Mouse (Mus musculus) CH12.LX (cell line): ENCODE measurements at regions not wholly inside any gene's neighbourhood (a gene's known extent, or its start where the extent isn't known, plus 50 kb on each side); places are given as distances from the start of the nearest gene placed in this dataset.

Experiments
- DNase-seq: peaks from one replicate; pipeline ENCODE4 v3.0.0-alpha.2; 2013; ENCODE audit errors: extremely low read depth
- H3K27ac ChIP-seq: 2 replicates; pipeline ENCODE4 v1.5.1; 2012; ENCODE audit warnings: low read depth, mild to moderate bottlenecking, control low read depth, moderate library complexity; ENCODE audit not compliant: insufficient read depth
- H3K27me3 ChIP-seq: replicated peaks from 2 replicates; pipeline ENCODE3; 2012; ENCODE audit warnings: inconsistent platforms
- H3K36me3 ChIP-seq, 2 experiments: replicated peaks in 1 of 2; 2 replicates each; pipeline versions ENCODE3 to v1.6.1; 2012; ENCODE audit warnings: inconsistent platforms in 1 of 2, low read length in 1 of 2, mild to moderate bottlenecking in 1 of 2, mixed read lengths in 1 of 2, moderate library complexity in 1 of 2; ENCODE audit not compliant: control insufficient read depth in 1 of 2, insufficient read depth in 1 of 2
- H3K4me1 ChIP-seq, 2 experiments: 2 replicates each; pipeline ENCODE4 v1.6.1; 2012; ENCODE audit warnings: inconsistent platforms in 1 of 2, moderate library complexity in 1 of 2; ENCODE audit not compliant: insufficient read depth in 2 of 2, control insufficient read depth in 1 of 2
- H3K4me2 ChIP-seq: 2 replicates; pipeline ENCODE4 v1.6.1; 2012; ENCODE audit warnings: low read depth, mild to moderate bottlenecking, control low read depth; ENCODE audit not compliant: poor library complexity, insufficient read depth, severe bottlenecking
- H3K4me3 ChIP-seq, 3 experiments: fragments of 150-350 bp in 1 of 3; sonication (generic) in 1 of 3; replicated peaks in 1 of 3; 2 replicates each; pipeline versions ENCODE3 to v1.5.1; 2011 to 2012; ENCODE audit warnings: low read depth in 2 of 3, low read length in 2 of 3, mild to moderate bottlenecking in 2 of 3, moderate library complexity in 2 of 3, control low read depth in 1 of 3, improper control_type of control experiment in 1 of 3, inconsistent platforms in 1 of 3, mixed read lengths in 1 of 3; ENCODE audit not compliant: poor library complexity in 1 of 3
- H3K79me2 ChIP-seq: replicated peaks from 2 replicates; pipeline ENCODE4 v1.6.1; 2012; ENCODE audit warnings: mild to moderate bottlenecking, moderate library complexity; ENCODE audit not compliant: control insufficient read depth, poor library complexity, insufficient read depth, severe bottlenecking; ENCODE audit errors: extremely low read depth
- H3K9ac ChIP-seq: 2 replicates; pipeline ENCODE4 v1.6.1; 2012; ENCODE audit warnings: low read depth, mild to moderate bottlenecking, control low read depth, moderate library complexity; ENCODE audit not compliant: insufficient read depth
- H3K9me3 ChIP-seq: replicated peaks from 2 replicates; pipeline ENCODE3; 2012; ENCODE audit warnings: low read length, inconsistent platforms, mixed read lengths
- BHLHE40 ChIP-seq: IDR thresholded peaks from 2 replicates; pipeline ENCODE4 v1.6.1; 2011; ENCODE audit warnings: mild to moderate bottlenecking, low read depth, low read length, improper control_type of control experiment
- EP300 ChIP-seq: IDR thresholded peaks from 2 replicates; pipeline ENCODE4 v1.6.1; 2011; ENCODE audit warnings: low read length, improper control_type of control experiment
- GABPA ChIP-seq: IDR thresholded peaks from 2 replicates; pipeline ENCODE4 v1.6.1; 2012; ENCODE audit warnings: low read depth, low read length, improper control_type of control experiment, inconsistent platforms; ENCODE audit not compliant: insufficient replicate concordance
- HCFC1 ChIP-seq: IDR thresholded peaks from 2 replicates; pipeline ENCODE4 v1.6.1; 2012; ENCODE audit warnings: low read depth, mild to moderate bottlenecking, inconsistent platforms, low read length, improper control_type of control experiment
- IRF4 ChIP-seq: IDR thresholded peaks from 2 replicates; pipeline ENCODE4 v1.6.1; 2014; ENCODE audit warnings: low read depth, mild to moderate bottlenecking, inconsistent platforms, low read length, improper control_type of control experiment
- JUN ChIP-seq: IDR thresholded peaks from 2 replicates; pipeline ENCODE4 v1.6.1; 2011; ENCODE audit warnings: low read depth, mild to moderate bottlenecking, low read length, improper control_type of control experiment, moderate library complexity; ENCODE audit not compliant: insufficient read depth
- KAT2A ChIP-seq: IDR thresholded peaks from 2 replicates; pipeline ENCODE4 v1.6.1; 2012; ENCODE audit warnings: low read length, improper control_type of control experiment, inconsistent platforms; ENCODE audit not compliant: insufficient replicate concordance
- MAX ChIP-seq: IDR thresholded peaks from 2 replicates; pipeline ENCODE4 v1.6.1; 2011; ENCODE audit warnings: low read length, improper control_type of control experiment
- MEF2A ChIP-seq: IDR thresholded peaks from 2 replicates; pipeline ENCODE4 v1.6.1; 2014; ENCODE audit warnings: low read depth, mild to moderate bottlenecking, inconsistent platforms, low read length, improper control_type of control experiment, borderline replicate concordance
- NELFE ChIP-seq: IDR thresholded peaks from 2 replicates; pipeline ENCODE4 v1.6.1; 2011; ENCODE audit warnings: low read depth, low read length, improper control_type of control experiment
- NRF1 ChIP-seq: IDR thresholded peaks from 2 replicates; pipeline ENCODE4 v1.6.1; 2014; ENCODE audit warnings: low read depth, mild to moderate bottlenecking, inconsistent platforms, low read length, improper control_type of control experiment, moderate library complexity
- PAX5 ChIP-seq: IDR thresholded peaks from 2 replicates; pipeline ENCODE4 v1.6.1; 2012; ENCODE audit warnings: low read length, inconsistent platforms, mixed read lengths
- POLR2AphosphoS2 ChIP-seq: IDR thresholded peaks from 2 replicates; pipeline ENCODE4 v1.6.1; 2011; ENCODE audit warnings: low read depth, low read length, improper control_type of control experiment
- RAD21 ChIP-seq: IDR thresholded peaks from 2 replicates; pipeline ENCODE4 v1.6.1; 2011; ENCODE audit warnings: low read depth, mild to moderate bottlenecking, low read length, improper control_type of control experiment, moderate library complexity
- RCOR1 ChIP-seq: conservative IDR thresholded peaks from 2 replicates; pipeline ENCODE4 v1.6.1; 2012; ENCODE audit warnings: low read depth, mild to moderate bottlenecking, inconsistent platforms, low read length, improper control_type of control experiment
- SIN3A ChIP-seq: IDR thresholded peaks from 2 replicates; pipeline ENCODE4 v1.6.1; 2012; ENCODE audit warnings: low read length, improper control_type of control experiment, inconsistent platforms
- SMC3 ChIP-seq: IDR thresholded peaks from 2 replicates; pipeline ENCODE4 v1.6.1; 2011; ENCODE audit warnings: low read depth, low read length, improper control_type of control experiment
- TCF12 ChIP-seq: IDR thresholded peaks from 2 replicates; pipeline ENCODE4 v1.6.1; 2014; ENCODE audit warnings: low read depth, mild to moderate bottlenecking, inconsistent platforms, low read length, improper control_type of control experiment
- USF2 ChIP-seq: conservative IDR thresholded peaks from 2 replicates; pipeline ENCODE4 v1.6.1; 2011; ENCODE audit warnings: low read depth, low read length, improper control_type of control experiment
- ZKSCAN1 ChIP-seq: IDR thresholded peaks from 2 replicates; pipeline ENCODE4 v1.6.1; 2012; ENCODE audit warnings: low read depth, inconsistent platforms, low read length, improper control_type of control experiment, borderline replicate concordance
- ZMIZ1 ChIP-seq: IDR thresholded peaks from 2 replicates; pipeline ENCODE4 v1.6.1; 2012; ENCODE audit warnings: low read depth, mild to moderate bottlenecking, inconsistent platforms, low read length, improper control_type of control experiment
- ZNF384 ChIP-seq: IDR thresholded peaks from 2 replicates; pipeline ENCODE4 v1.6.1; 2012; ENCODE audit warnings: low read depth, low read length, improper control_type of control experiment, inconsistent platforms
- dilution Hi-C: fragments of 300-500 bp; cut with MboI; formaldehyde crosslinking; loops from 2 replicates; pipeline ENCODE4 v1.14.3; 2020; ENCODE audit warnings: low sequenced_read_pairs; ENCODE audit not compliant: extremely low pct_unique_long_range_greater_than_20kb, extremely low pct_ligation_motif_present
- in situ Hi-C: fragments of 300-500 bp; cut with MboI; formaldehyde crosslinking; loops from 3 replicates; pipeline ENCODE4 v1.14.3; 2019; ENCODE audit warnings: low sequenced_read_pairs, low pct_ligation_motif_present, low pct_unique_long_range_greater_than_20kb, mixed read lengths

GRCm38 (mm10) chr5:116809799-116810198 lies 218.2 kb upstream of the Srrm4 start:
- no peak for DNase-seq
- Histone ChIP-seq H3K4me2 (no peak overlapping the region), H3K27me3 (no peaks in the 10 kb centered on the region)
- TF ChIP-seq TCF12 (no peak), SIN3A (no peak), RAD21 (no peak), KAT2A (no peak), MAX (no peak), NRF1 (no peak), ZNF384 (no peak), ZKSCAN1 (no peak), JUN (no peak), GABPA (no peak), ZMIZ1 (no peak), SMC3 (no peak), NELFE (no peak), RCOR1 (no peak)
- TF ChIP-seq, all 38 proteins: peak for 0
- Histone ChIP-seq H3K9ac (no peak overlapping the region), H3K36me3 (no peaks in the 10 kb centered on the region), H3K79me2 (no peaks in the 10 kb centered on the region), H3K4me1 (no peaks in the 10 kb centered on the region), H3K4me3 (no peak overlapping the region), H3K27ac (no peak overlapping the region), H3K9me3 (peaks cover 85% of the 10 kb centered on the region)
- dilution Hi-C loops (no loop called here), in situ Hi-C loops (no loop called here)

- no peak for TF ChIP-seq PAX5
- no peak for TF ChIP-seq TCF12
- no peak for TF ChIP-seq HCFC1
- TF ChIP-seq MAX = no peak
- TF ChIP-seq EP300 = no peak
- TF ChIP-seq POLR2AphosphoS2 = no peak
- TF ChIP-seq JUN = no peak
- no peak for TF ChIP-seq USF2
- TF ChIP-seq MEF2A = no peak
- TF ChIP-seq BHLHE40 = no peak
- no peak for TF ChIP-seq ZKSCAN1
- no peak for TF ChIP-seq IRF4
- Histone ChIP-seq H3K36me3 (no peaks in the 10 kb centered on the region), H3K9ac (no peak overlapping the region), H3K27ac (no peak overlapping the region), H3K79me2 (no peaks in the 10 kb centered on the region), H3K4me1 (no peaks in the 10 kb centered on the region), H3K9me3 (peaks cover 81% of the 10 kb centered on the region), H3K4me3 (no peak overlapping the region), H3K4me2 (no peak overlapping the region), H3K27me3 (no peaks in the 10 kb centered on the region)
- no peak for DNase-seq
- in situ Hi-C loops (no loop called here), dilution Hi-C loops (no loop called here)
Measured at GRCm38 (mm10) chr5:116809001-116809759, 217.6 kb upstream of the Srrm4 start.
